ENCODE assay signal across 27 mouse cellular contexts in genomic region chr14:57041439-57041838, GRCm38 (mm10). TPM values are rescaled to one million over a fixed set of nuclear protein-coding genes. Genes with fewer than 3 reads are reported as not detected.
A peak's percentile ranks its signal among the peaks of the same experiment; 100 is the strongest.
DNase-seq lines count a peak whose midpoint lies in the region; ATAC-seq and TF ChIP-seq lines count a peak whose summit lies in the region.
"Had no signal": no experiment of that assay in that cellular context is flagged by ENCODE, and none has a peak within 500 bp of the region (broad histone marks: within the 10 kb centered on the region; RNA-seq: fewer than 3 reads in every experiment).

No protein-coding gene starts in this region.

- no peak overlapping the region for H3K27ac ChIP-seq in hindbrain, embryonic 14.5 days
- no peak overlapping the region for H3K27ac ChIP-seq in hindbrain, embryonic 12.5 days
- H3K27ac ChIP-seq in lung, embryonic 16.5 days (ENCODE audit: low read length), result no peak overlapping the region
- H3K27ac ChIP-seq in stomach, embryonic 15.5 days, result no peak overlapping the region
- H3K27ac ChIP-seq in stomach, postnatal 0 days (replicated peaks), result no peak overlapping the region
- H3K27ac ChIP-seq: embryonic facial prominence, embryonic 10.5 days; embryonic facial prominence, embryonic 13.5 days; forebrain, embryonic 12.5 days; forebrain, embryonic 15.5 days; heart, embryonic 15.5 days; hindbrain, embryonic 10.5 days; hindbrain, embryonic 15.5 days had no signal

- no peak for ATAC-seq in hindbrain, embryonic 14.5 days (ENCODE audit: low FRiP score)
- ATAC-seq in hindbrain, embryonic 12.5 days (ENCODE audit: low FRiP score), result no peak
- ATAC-seq in lung, embryonic 16.5 days (ENCODE audit: low read depth), result peak; percentile 74
- ATAC-seq in stomach, embryonic 15.5 days (ENCODE audit: insufficient read depth, low FRiP score, low read depth), result peak; percentile 39; the same call in 1 of the 2 replicates
- no peak for ATAC-seq in stomach, postnatal 0 days (ENCODE audit: low FRiP score, low TSS enrichment)
- ATAC-seq: activated CD4-positive, CD25-positive, alpha-beta regulatory T cell, adult 4 months; forebrain, embryonic 15.5 days had no signal

- H3K27me3 ChIP-seq in hindbrain, embryonic 14.5 days (ENCODE audit: control insufficient read depth, insufficient read depth, low read length), result no peaks in the 10 kb centered on the region
- H3K27me3 ChIP-seq in hindbrain, embryonic 12.5 days, result no peaks in the 10 kb centered on the region
- no peaks in the 10 kb centered on the region for H3K27me3 ChIP-seq in lung, embryonic 16.5 days (ENCODE audit: control insufficient read depth, insufficient read depth, low read depth, low read length)
- H3K27me3 ChIP-seq in stomach, embryonic 15.5 days (replicated peaks), result no peaks in the 10 kb centered on the region
- H3K27me3 ChIP-seq in stomach, postnatal 0 days (ENCODE audit: control insufficient read depth, insufficient read depth, low read length), result no peaks in the 10 kb centered on the region
- H3K27me3 ChIP-seq: embryonic facial prominence, embryonic 13.5 days; forebrain, embryonic 12.5 days; forebrain, embryonic 15.5 days; heart, embryonic 15.5 days; hindbrain, embryonic 15.5 days had no signal

- H3K9me3 ChIP-seq in hindbrain, embryonic 14.5 days (ENCODE audit: control insufficient read depth, low read length), result no peaks in the 10 kb centered on the region
- H3K9me3 ChIP-seq in hindbrain, embryonic 12.5 days (replicated peaks), result no peaks in the 10 kb centered on the region
- no peaks in the 10 kb centered on the region for H3K9me3 ChIP-seq in lung, embryonic 16.5 days (ENCODE audit: control insufficient read depth, low read length)
- no peaks in the 10 kb centered on the region for H3K9me3 ChIP-seq in stomach, embryonic 15.5 days
- no peaks in the 10 kb centered on the region for H3K9me3 ChIP-seq in stomach, postnatal 0 days (ENCODE audit: control insufficient read depth, low read length)
- H3K9me3 ChIP-seq: embryonic facial prominence, embryonic 10.5 days; embryonic facial prominence, embryonic 13.5 days; forebrain, embryonic 12.5 days; forebrain, embryonic 15.5 days; heart, embryonic 15.5 days; hindbrain, embryonic 10.5 days; hindbrain, embryonic 15.5 days had no signal

- 83% methylated on average over 1 of the region's 1 CpGs for WGBS in hindbrain, embryonic 14.5 days
- 88% methylated on average over 1 of the region's 1 CpGs for WGBS in hindbrain, embryonic 12.5 days
- 43% methylated on average over 1 of the region's 1 CpGs for WGBS in lung, embryonic 16.5 days
- WGBS in stomach, embryonic 15.5 days, result 33% methylated on average over 1 of the region's 1 CpGs
- 34% methylated on average over 1 of the region's 1 CpGs for WGBS in stomach, postnatal 0 days

- no peak for TF ChIP-seq CTCF in stomach, postnatal 0 days (IDR thresholded peaks at IDR 0.05; ENCODE audit: low read depth)

- no peak for TF ChIP-seq EP300 in stomach, postnatal 0 days (optimal IDR thresholded peaks at IDR 0.05)

- H3K4me1 ChIP-seq in hindbrain, embryonic 14.5 days (replicated peaks; ENCODE audit: control insufficient read depth, insufficient read depth, low read length), result no peaks in the 10 kb centered on the region
- no peaks in the 10 kb centered on the region for H3K4me1 ChIP-seq in hindbrain, embryonic 12.5 days
- no peaks in the 10 kb centered on the region for H3K4me1 ChIP-seq in lung, embryonic 16.5 days (replicated peaks; ENCODE audit: control insufficient read depth, insufficient read depth, low read length)
- H3K4me1 ChIP-seq in stomach, embryonic 15.5 days, result no peaks in the 10 kb centered on the region
- no peaks in the 10 kb centered on the region for H3K4me1 ChIP-seq in stomach, postnatal 0 days (replicated peaks; ENCODE audit: control insufficient read depth, insufficient read depth)
- H3K4me1 ChIP-seq: embryonic facial prominence, embryonic 10.5 days; embryonic facial prominence, embryonic 13.5 days; forebrain, embryonic 12.5 days; forebrain, embryonic 15.5 days; heart, embryonic 12.5 days; hindbrain, embryonic 10.5 days; hindbrain, embryonic 15.5 days had no signal

- no peaks in the 10 kb centered on the region for H3K36me3 ChIP-seq in hindbrain, embryonic 14.5 days (replicated peaks; ENCODE audit: control insufficient read depth, insufficient read depth)
- no peaks in the 10 kb centered on the region for H3K36me3 ChIP-seq in hindbrain, embryonic 12.5 days
- H3K36me3 ChIP-seq in lung, embryonic 16.5 days (ENCODE audit: control insufficient read depth, insufficient read depth, low read length), result no peaks in the 10 kb centered on the region
- no peaks in the 10 kb centered on the region for H3K36me3 ChIP-seq in stomach, embryonic 15.5 days
- no peaks in the 10 kb centered on the region for H3K36me3 ChIP-seq in stomach, postnatal 0 days (ENCODE audit: control insufficient read depth, insufficient read depth, low read length)
- H3K36me3 ChIP-seq: embryonic facial prominence, embryonic 10.5 days; embryonic facial prominence, embryonic 13.5 days; forebrain, embryonic 12.5 days; forebrain, embryonic 15.5 days; heart, embryonic 12.5 days; heart, embryonic 15.5 days; hindbrain, embryonic 10.5 days; hindbrain, embryonic 15.5 days had no signal

- no peak overlapping the region for H3K9ac ChIP-seq in hindbrain, embryonic 14.5 days
- no peak overlapping the region for H3K9ac ChIP-seq in hindbrain, embryonic 12.5 days
- H3K9ac ChIP-seq in lung, embryonic 16.5 days (ENCODE audit: low read length), result no peak overlapping the region
- no peak overlapping the region for H3K9ac ChIP-seq in stomach, embryonic 15.5 days
- H3K9ac ChIP-seq in stomach, postnatal 0 days (ENCODE audit: low read length), result no peak overlapping the region
- H3K9ac ChIP-seq: embryonic facial prominence, embryonic 13.5 days; forebrain, embryonic 12.5 days; forebrain, embryonic 15.5 days; heart, embryonic 12.5 days; heart, embryonic 15.5 days; hindbrain, embryonic 15.5 days had no signal

- H3K4me2 ChIP-seq in hindbrain, embryonic 14.5 days (replicated peaks), result no peak overlapping the region
- no peak overlapping the region for H3K4me2 ChIP-seq in hindbrain, embryonic 12.5 days (replicated peaks)
- no peak overlapping the region for H3K4me2 ChIP-seq in lung, embryonic 16.5 days (ENCODE audit: low read depth, low read length)
- H3K4me2 ChIP-seq in stomach, embryonic 15.5 days, result no peak overlapping the region
- no peak overlapping the region for H3K4me2 ChIP-seq in stomach, postnatal 0 days (replicated peaks; ENCODE audit: low read depth)
- H3K4me2 ChIP-seq: embryonic facial prominence, embryonic 13.5 days; forebrain, embryonic 12.5 days; forebrain, embryonic 15.5 days; heart, embryonic 12.5 days; heart, embryonic 15.5 days; hindbrain, embryonic 15.5 days had no signal

- no peak overlapping the region for H3K4me3 ChIP-seq in hindbrain, embryonic 14.5 days (replicated peaks; ENCODE audit: low read length)
- H3K4me3 ChIP-seq in hindbrain, embryonic 12.5 days, result no peak overlapping the region
- no peak overlapping the region for H3K4me3 ChIP-seq in lung, embryonic 16.5 days (ENCODE audit: low read length)
- H3K4me3 ChIP-seq in stomach, embryonic 15.5 days (replicated peaks), result no peak overlapping the region
- H3K4me3 ChIP-seq in stomach, postnatal 0 days (ENCODE audit: low read depth, low read length), result no peak overlapping the region
- H3K4me3 ChIP-seq: embryonic facial prominence, embryonic 10.5 days; embryonic facial prominence, embryonic 13.5 days; erythroblast, embryonic 14.5 days; forebrain, embryonic 12.5 days; forebrain, embryonic 15.5 days; heart, embryonic 12.5 days; heart, embryonic 15.5 days; hindbrain, embryonic 10.5 days; hindbrain, embryonic 15.5 days had no signal

- DNase-seq in hindbrain, embryonic 14.5 days (ENCODE audit: low spot score), result peak; percentile 8
- no peak for DNase-seq in lung, postnatal 10 days
- no peak for DNase-seq in stomach, postnatal 0 days (ENCODE audit: low spot score)
- DNase-seq: adrenal gland, adult 8-10 months; adrenal gland, postnatal 25 days; cerebellum, adult 11-12 months; cerebellum, adult 8-10 months; cerebellum, postnatal 10 days; cerebellum, postnatal 36 days; embryo, embryonic 11 days; gastrocnemius, postnatal 25 days; heart, adult 18-20 months; heart, postnatal 10 days; heart, postnatal 36 days had no signal

RNA-seq across cellular contexts. Expression of gene Gja3, which starts 16.5 kb away (rescaled TPM):
- 0.70 and 1.3 TPM in 2 replicates for polyA plus RNA-seq in hindbrain, embryonic 14.5 days (2014; fragmentation: Nextera tagmentation; extraction: Ambion mirVana)
- 0.19 and 0.81 TPM in 2 replicates for polyA plus RNA-seq in hindbrain, embryonic 12.5 days (2016; fragmentation: Nextera tagmentation; extraction: Ambion mirVana)
- 6.0 and 7.5 TPM in 2 replicates for polyA plus RNA-seq in lung, embryonic 16.5 days (2015; fragmentation: Nextera tagmentation; extraction: Ambion mirVana)
- polyA plus RNA-seq in stomach, embryonic 15.5 days (2015; fragmentation: Nextera tagmentation; extraction: Ambion mirVana), result 0.53 and 1.2 TPM in 2 replicates
- polyA plus RNA-seq in stomach, postnatal 0 days (2015; fragmentation: Nextera tagmentation; extraction: Ambion mirVana), result 0.05 and 0.23 TPM in 2 replicates
- polyA plus RNA-seq: activated CD4-positive, CD25-positive, alpha-beta regulatory T cell, adult 4 months; erythroblast, embryonic 14.5 days; hindbrain, embryonic 10.5 days had no signal

Comparison
In these comparisons a context has a peak if more than half of its experiments do, and no peak if none do; other contexts are left out.
1. ATAC-seq: peak in lung, embryonic 16.5 days (single experiment) and stomach, embryonic 15.5 days (single experiment); none in hindbrain, embryonic 14.5 days (single experiment), hindbrain, embryonic 12.5 days (single experiment) and stomach, postnatal 0 days (single experiment).